Comparison of ENCODE assay signal across 8 mouse cellular contexts in genomic region chr15:83121709-83122565, GRCm38 (mm10). TPM values are rescaled to one million over a fixed set of nuclear protein-coding genes. Genes with fewer than 3 reads are reported as not detected.
DNase-seq lines count a peak whose midpoint lies in the region; ATAC-seq and TF ChIP-seq lines count a peak whose summit lies in the region.

No protein-coding gene starts in this region.

- H3K36me3 ChIP-seq in heart, embryonic 10.5 days: peaks cover 52% of the 10 kb centered on the region
- peaks cover 45% of the 10 kb centered on the region for H3K36me3 ChIP-seq in lung, embryonic 14.5 days (ENCODE audit: insufficient read depth)

- TF ChIP-seq CTCF in lung, embryonic 14.5 days (IDR thresholded peaks at IDR 0.05; ENCODE audit: low read depth): peak; percentile 49; the same call in 1 of the 2 replicates
- TF ChIP-seq CTCF in olfactory bulb, adult 2 months (IDR thresholded peaks at IDR 0.05; ENCODE audit: insufficient read depth, low read depth, low read length): no peak

- ATAC-seq in common myeloid progenitor, adult 5-6 weeks (replicated peaks; ENCODE audit: low read depth, poor library complexity, severe bottlenecking): peak; percentile 37
- ATAC-seq in lung, embryonic 14.5 days (ENCODE audit: insufficient read depth): peak; percentile 55
- no peak; the same call in 1 of the 2 replicates for ATAC-seq in monocyte, adult 5-6 weeks (replicated peaks; ENCODE audit: insufficient number of reproducible peaks, low FRiP score, low TSS enrichment, poor library complexity, severe bottlenecking)

- DNase-seq in A20 (ENCODE audit: low read depth, low spot score): peak; percentile 78
- peak; percentile 90 for DNase-seq in R1 (ENCODE audit: low read depth, low spot score)
- peak; percentile 86 for DNase-seq in heart, embryonic 10.5 days (ENCODE audit: low spot score)
- peak; percentile 56 to 66 for DNase-seq in kidney, postnatal 25 days
- peak; percentile 77 for DNase-seq in lung, embryonic 14.5 days

- 4% methylated on average over 41 of the region's 43 CpGs for WGBS in heart, embryonic 10.5 days
- 3% methylated on average over 43 of the region's 43 CpGs for WGBS in lung, embryonic 14.5 days
- 2% methylated on average over 42 of the region's 43 CpGs for WGBS in olfactory bulb, adult 2 months

- H3K4me3 ChIP-seq in heart, embryonic 10.5 days: peak overlapping the region; percentile 96
- H3K4me3 ChIP-seq in lung, embryonic 14.5 days (ENCODE audit: low read depth, low read length): peak overlapping the region; percentile 86
- peak overlapping the region; percentile 91 for H3K4me3 ChIP-seq in olfactory bulb, adult 2 months (ENCODE audit: insufficient read depth, low read depth, low read length)

- H3K27ac ChIP-seq in heart, embryonic 10.5 days: peak overlapping the region; percentile 86
- H3K27ac ChIP-seq in lung, embryonic 14.5 days (ENCODE audit: low read depth): peak overlapping the region; percentile 76; the same call in 1 of the 2 replicates
- peak overlapping the region; percentile 57 for H3K27ac ChIP-seq in olfactory bulb, adult 2 months (ENCODE audit: insufficient read depth, low read depth, low read length)

- no peaks in the 10 kb centered on the region for H3K9me3 ChIP-seq in heart, embryonic 10.5 days
- no peaks in the 10 kb centered on the region for H3K9me3 ChIP-seq in lung, embryonic 14.5 days (ENCODE audit: low read depth, low read length)

- TF ChIP-seq POLR2A in olfactory bulb, adult 2 months (IDR thresholded peaks at IDR 0.05; ENCODE audit: insufficient read depth, low read depth, low read length): no peak

- H3K4me1 ChIP-seq in heart, embryonic 10.5 days: peaks cover 8% of the 10 kb centered on the region
- no peaks in the 10 kb centered on the region for H3K4me1 ChIP-seq in lung, embryonic 14.5 days (ENCODE audit: insufficient read depth)
- H3K4me1 ChIP-seq in olfactory bulb, adult 2 months (ENCODE audit: control insufficient read depth, insufficient read depth, low read length): peaks cover 14% of the 10 kb centered on the region

- peak overlapping the region; percentile 64 for H3K9ac ChIP-seq in lung, embryonic 14.5 days

- H3K27me3 ChIP-seq in heart, embryonic 10.5 days (ENCODE audit: insufficient read depth, poor library complexity, severe bottlenecking): no peaks in the 10 kb centered on the region
- no peaks in the 10 kb centered on the region for H3K27me3 ChIP-seq in lung, embryonic 14.5 days (ENCODE audit: insufficient read depth, low read length)

- H3K4me2 ChIP-seq in lung, embryonic 14.5 days: peak overlapping the region; percentile 78

RNA-seq across cellular contexts. Expression of gene Rrp7a, which starts 0.7 kb away (rescaled TPM):
- 87.5 and 106 TPM in 2 replicates for total RNA-seq in common myeloid progenitor, adult 5-6 weeks (2017)
- polyA plus RNA-seq in heart, embryonic 10.5 days (2016; fragmentation: Nextera tagmentation; extraction: Ambion mirVana): 52.7 and 64.6 TPM in 2 replicates
- 51.0 and 59.3 TPM in 2 replicates for polyA plus RNA-seq in lung, embryonic 14.5 days (2014; fragmentation: Nextera tagmentation; extraction: Ambion mirVana)
- polyA plus RNA-seq in olfactory bulb, adult 2 months (2012; ENCODE audit: insufficient read depth, insufficient read length, low replicate concordance, missing spikeins): not detected in 2 replicates
- 29.8 to 65.9 TPM (median 55.4 TPM) in 3 replicates for total RNA-seq in monocyte, adult 5-6 weeks (2017)

RNA-seq across cellular contexts. Expression of gene Poldip3, which starts 27.2 kb away (rescaled TPM):
- 70.1 and 94.4 TPM in 2 replicates for total RNA-seq in common myeloid progenitor, adult 5-6 weeks (2017)
- polyA plus RNA-seq in heart, embryonic 10.5 days (2016; fragmentation: Nextera tagmentation; extraction: Ambion mirVana): 105 and 119 TPM in 2 replicates
- polyA plus RNA-seq in lung, embryonic 14.5 days (2014; fragmentation: Nextera tagmentation; extraction: Ambion mirVana): 159 and 162 TPM in 2 replicates
- polyA plus RNA-seq in olfactory bulb, adult 2 months (2012; ENCODE audit: insufficient read depth, insufficient read length, low replicate concordance, missing spikeins): not detected in 2 replicates
- 122 to 140 TPM (median 123 TPM) in 3 replicates for total RNA-seq in monocyte, adult 5-6 weeks (2017)

RNA-seq across cellular contexts. Expression of gene Serhl, which starts 32.6 kb away (rescaled TPM):
- total RNA-seq in common myeloid progenitor, adult 5-6 weeks (2017): 30.7 and 35.2 TPM in 2 replicates
- polyA plus RNA-seq in heart, embryonic 10.5 days (2016; fragmentation: Nextera tagmentation; extraction: Ambion mirVana): 57.6 and 75.6 TPM in 2 replicates
- polyA plus RNA-seq in lung, embryonic 14.5 days (2014; fragmentation: Nextera tagmentation; extraction: Ambion mirVana): 60.6 and 68.1 TPM in 2 replicates
- polyA plus RNA-seq in olfactory bulb, adult 2 months (2012; ENCODE audit: insufficient read depth, insufficient read length, low replicate concordance, missing spikeins): not detected in 2 replicates
- 16.9 to 26.7 TPM (median 20.9 TPM) in 3 replicates for total RNA-seq in monocyte, adult 5-6 weeks (2017)

RNA-seq across cellular contexts. Expression of gene Cyb5r3, which starts 50.5 kb away (rescaled TPM):
- total RNA-seq in common myeloid progenitor, adult 5-6 weeks (2017): 31.7 and 34.9 TPM in 2 replicates
- 177 and 178 TPM in 2 replicates for polyA plus RNA-seq in heart, embryonic 10.5 days (2016; fragmentation: Nextera tagmentation; extraction: Ambion mirVana)
- 161 and 164 TPM in 2 replicates for polyA plus RNA-seq in lung, embryonic 14.5 days (2014; fragmentation: Nextera tagmentation; extraction: Ambion mirVana)
- not detected in 2 replicates for polyA plus RNA-seq in olfactory bulb, adult 2 months (2012; ENCODE audit: insufficient read depth, insufficient read length, low replicate concordance, missing spikeins)
- total RNA-seq in monocyte, adult 5-6 weeks (2017): 58.3 to 66.1 TPM (median 60.8 TPM) in 3 replicates

Comparison
In these comparisons a context has a peak if more than half of its experiments do, and no peak if none do; other contexts are left out.
1. RNA of gene Serhl, which starts 32.6 kb away (polyA plus RNA-seq): 60.6 to 68.1 TPM in lung, embryonic 14.5 days and 57.6 to 75.6 TPM in heart, embryonic 10.5 days; not detected in olfactory bulb, adult 2 months; every median in the first group is over 10 times any median in the second.
2. Peak in every context shown above with its lines, with median percentiles within 50 percentile points of each other: DNase-seq, H3K27ac ChIP-seq and H3K4me3 ChIP-seq.